Mouse (Mus musculus): ENCODE data around the gene Atp2a2.

DNA sequence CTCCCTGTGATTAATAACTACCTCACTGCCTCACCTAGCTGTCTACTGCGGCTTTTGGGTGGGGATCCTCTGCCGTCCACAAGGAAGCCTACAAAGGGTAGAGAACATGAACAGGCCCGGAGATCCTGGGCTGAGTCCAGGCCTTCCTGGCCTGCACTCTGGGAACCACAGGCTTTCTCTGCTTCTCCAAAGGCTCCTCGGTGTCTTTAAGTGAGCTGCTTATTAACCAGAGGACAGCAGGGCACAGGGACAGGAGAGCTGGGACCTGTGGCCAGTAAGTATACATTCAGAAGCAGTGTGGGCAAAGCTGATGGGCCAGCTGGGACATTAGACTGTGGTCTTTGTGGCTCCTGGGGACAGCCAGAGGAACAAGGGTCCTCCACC, 22.8 kb upstream of the Atp2a2 start:
- no peak for TF ChIP-seq CTCF (IDR thresholded peaks at IDR 0.05; ENCODE audit: low read depth)
- no peak for TF ChIP-seq EP300 (IDR thresholded peaks at IDR 0.05; ENCODE audit: low read depth)
